Mouse (Mus musculus): ENCODE data around the gene Krt1.

Gene Krt1

DNA sequence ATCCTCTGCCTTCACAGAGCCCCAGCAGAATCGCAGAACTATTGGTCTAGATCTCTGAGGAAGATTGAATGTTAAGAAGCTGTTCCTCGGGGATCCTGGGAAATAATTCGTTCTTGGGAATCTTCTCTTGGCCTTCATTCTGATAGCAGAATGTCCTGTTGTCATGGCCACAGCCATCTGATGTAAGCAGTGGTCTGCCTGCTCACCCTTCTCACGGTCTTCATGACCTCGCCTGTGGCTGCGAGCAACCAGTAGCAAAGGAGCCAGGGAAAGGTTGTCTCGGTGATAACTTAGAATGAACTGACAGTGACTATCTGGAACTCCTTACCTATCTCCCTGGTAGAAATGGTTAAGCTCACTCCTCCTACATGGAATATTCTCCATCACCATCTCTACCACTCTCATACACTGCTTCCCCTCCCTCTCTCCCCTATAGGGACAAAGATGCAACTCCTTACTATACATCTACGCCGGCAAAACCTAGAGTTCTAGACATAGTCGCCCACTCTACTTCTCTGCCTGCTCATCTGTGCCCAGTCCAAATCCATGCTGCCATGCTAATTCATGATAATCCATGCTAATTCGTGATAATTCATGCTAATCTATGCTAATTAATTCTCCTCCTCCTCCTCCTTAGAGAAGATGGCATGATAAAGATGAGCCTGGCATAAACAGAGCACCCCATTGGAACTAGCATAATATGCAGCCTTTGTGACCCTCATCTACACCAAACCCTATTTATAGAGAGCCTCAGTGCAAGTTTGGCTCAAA, 47.4 kb downstream of the Krt1 start:
- DNase-seq = no peak

DNA sequence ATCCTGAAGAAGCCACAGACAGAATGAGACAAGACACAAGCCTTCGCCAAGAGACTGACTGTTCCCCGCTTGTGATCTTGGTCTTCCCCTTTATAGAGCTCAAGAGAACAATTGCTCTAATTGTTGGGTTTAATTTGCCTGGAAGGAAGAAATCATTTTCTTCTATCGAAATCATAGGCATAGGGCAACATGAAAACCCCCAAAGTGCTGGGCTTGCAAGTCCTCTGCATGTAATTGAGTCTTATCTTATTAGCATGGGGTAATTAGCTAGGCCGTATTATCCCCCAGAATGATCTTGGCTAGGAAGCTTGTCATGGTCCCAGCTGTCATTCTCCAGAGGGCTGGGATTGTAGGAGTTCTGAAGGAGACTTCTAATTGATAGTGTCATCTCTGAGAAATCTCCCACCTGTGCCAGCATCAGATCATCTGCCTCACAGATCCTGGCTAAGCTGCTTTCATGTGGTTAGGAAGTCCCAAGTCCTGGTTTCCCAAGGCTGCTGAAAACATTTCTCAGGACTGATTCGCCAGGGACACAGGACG, 48.2 kb downstream of the Krt1 start, which contains the start of gene Krt73:
Gene Krt73, minus strand, starts transcription at position 51 of the 540 bp plus-strand sequence.
- no peak for DNase-seq
